Mouse (Mus musculus): Measurements from ENCODE around the gene Pgls. TPM values are rescaled to one million over a fixed set of nuclear protein-coding genes. Genes with fewer than 3 reads are reported as not detected.
A peak's percentile ranks its signal among the peaks of the same experiment; 100 is the strongest.

The Pgls gene
- polyA plus RNA-seq, 1 experiment from 2014 or later: 232 TPM

DNA sequence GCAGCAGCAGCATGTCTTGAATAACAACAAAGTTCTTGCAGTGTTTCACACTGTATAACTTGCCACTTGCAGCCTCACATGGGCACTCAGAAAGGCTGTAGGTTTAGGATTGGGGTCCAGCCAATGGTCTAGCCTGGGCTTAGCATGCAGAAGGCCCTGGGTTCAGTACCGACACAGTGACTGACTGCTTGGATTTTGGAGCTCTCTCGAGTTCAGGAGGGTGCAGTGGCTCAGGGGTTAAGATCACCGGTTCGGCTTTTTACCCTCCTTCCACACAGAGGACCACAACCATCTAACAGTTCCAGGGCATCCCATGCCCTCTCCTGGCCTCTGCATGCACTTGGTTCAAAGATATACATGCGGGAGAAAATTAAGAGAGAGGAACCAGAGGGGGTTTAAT lies 959 bp upstream of the Pgls start:
- H3K4me1 ChIP-seq: peaks cover 43% of the 10 kb centered on the region
- H3K4me2 ChIP-seq: peak overlapping the region; percentile 96
- WGBS: 25% methylated on average over 5 of the region's 5 CpGs
- H3K36me3 ChIP-seq: peaks cover 11% of the 10 kb centered on the region
- H3K27me3 ChIP-seq (replicated peaks): no peaks in the 10 kb centered on the region
- no peak for ATAC-seq (ENCODE audit: low FRiP score)
- H3K9me3 ChIP-seq (replicated peaks): no peaks in the 10 kb centered on the region
- peak overlapping the region; percentile 64 for H3K4me3 ChIP-seq (replicated peaks)
- peak overlapping the region; percentile 99 for H3K9ac ChIP-seq (replicated peaks)
- H3K27ac ChIP-seq (replicated peaks): peak overlapping the region; percentile 98

DNA sequence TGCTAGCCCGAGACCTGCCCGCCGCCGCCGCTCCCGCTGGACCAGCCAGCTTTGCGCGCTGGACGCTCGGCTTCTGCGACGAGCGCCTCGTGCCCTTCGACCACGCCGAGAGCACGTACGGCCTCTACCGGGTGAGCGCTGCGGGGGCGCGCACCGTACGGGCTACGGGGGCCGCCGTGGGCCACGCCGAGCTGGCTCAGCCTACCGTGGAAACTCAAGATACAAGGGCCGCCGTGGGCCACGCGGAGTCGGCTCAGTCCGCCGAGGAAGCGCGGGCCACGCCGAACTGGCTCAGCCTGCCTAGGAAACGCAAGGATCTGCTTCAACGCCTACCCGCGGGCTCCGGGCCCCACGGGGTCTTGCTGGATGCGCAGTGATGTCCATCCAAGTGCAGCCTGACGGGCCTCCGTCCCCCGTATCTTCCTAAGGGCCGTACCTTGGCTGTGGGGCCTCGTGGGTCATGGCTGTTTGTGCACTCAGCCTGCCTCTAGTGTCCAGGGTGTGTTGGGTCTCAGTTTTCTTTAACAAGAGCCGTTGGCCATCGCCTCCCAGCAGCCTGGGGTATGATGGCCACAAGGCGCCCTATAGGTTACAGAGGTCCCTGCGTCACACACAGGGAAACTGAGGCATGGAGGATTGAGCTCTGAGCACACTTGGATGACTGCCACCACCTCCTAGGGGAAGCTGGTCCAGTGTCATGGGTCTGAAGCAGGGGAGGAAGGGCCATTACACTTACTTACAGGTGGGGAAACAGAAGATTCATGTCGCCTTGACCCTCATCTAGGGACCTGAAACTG lies 596 bp downstream of the Pgls start:
- peak overlapping the region; percentile 98 for H3K27ac ChIP-seq (replicated peaks)
- H3K4me1 ChIP-seq: peaks cover 47% of the 10 kb centered on the region
- H3K36me3 ChIP-seq: no peaks in the 10 kb centered on the region
- peak overlapping the region; percentile 64 for H3K4me3 ChIP-seq (replicated peaks)
- H3K9ac ChIP-seq (replicated peaks): peak overlapping the region; percentile 99
- H3K9me3 ChIP-seq (replicated peaks): no peaks in the 10 kb centered on the region
- peak overlapping the region; percentile 96 for H3K4me2 ChIP-seq
- ATAC-seq (ENCODE audit: low FRiP score): peak; percentile 80
- 4% methylated on average over 60 of the region's 60 CpGs for WGBS
- no peaks in the 10 kb centered on the region for H3K27me3 ChIP-seq (replicated peaks)

DNA sequence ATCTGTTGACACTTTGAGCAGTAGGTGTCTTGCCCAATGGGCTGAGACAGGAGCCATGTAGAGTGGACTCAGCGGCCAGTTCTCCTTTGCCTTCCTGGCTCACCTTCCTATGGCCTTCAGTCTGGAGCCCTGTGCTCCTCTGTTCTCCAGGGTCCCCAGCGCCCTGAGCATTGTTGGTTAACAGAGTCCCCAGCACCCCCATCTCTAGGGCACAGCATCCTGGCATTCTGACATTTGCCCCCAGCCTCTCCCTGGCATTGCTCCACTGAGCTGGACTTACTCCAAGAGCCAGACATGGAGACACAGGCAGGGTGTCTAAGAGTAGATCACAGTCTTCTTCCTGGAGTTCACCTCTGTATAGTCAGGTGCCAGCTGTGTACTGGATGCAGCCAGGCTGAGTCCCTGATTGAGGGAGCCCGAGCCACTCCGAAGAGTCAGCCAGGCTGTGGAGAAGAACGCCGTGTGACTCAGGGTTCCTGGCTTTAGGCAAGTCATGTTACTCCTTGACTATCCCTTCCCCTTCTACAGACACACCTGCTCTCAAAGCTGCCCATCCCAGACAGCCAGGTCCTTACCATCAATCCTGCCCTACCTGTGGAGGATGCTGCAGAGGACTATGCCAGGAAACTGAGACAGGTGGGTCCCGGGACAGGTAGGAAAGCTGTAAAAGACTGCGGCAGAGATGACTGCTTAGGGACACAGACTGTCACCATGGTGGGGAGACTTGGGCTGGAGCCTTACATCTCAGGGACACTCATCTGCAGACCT lies 1.8 kb downstream of the Pgls start:
- H3K4me1 ChIP-seq: peaks cover 47% of the 10 kb centered on the region
- WGBS: 95% methylated on average over 8 of the region's 8 CpGs
- ATAC-seq (ENCODE audit: low FRiP score): no peak
- H3K9me3 ChIP-seq (replicated peaks): no peaks in the 10 kb centered on the region
- H3K36me3 ChIP-seq: no peaks in the 10 kb centered on the region; the same call in 1 of the 2 replicates
- H3K9ac ChIP-seq (replicated peaks): peak overlapping the region; percentile 99; the same call in 1 of the 2 replicates
- peak overlapping the region; percentile 64; the same call in 1 of the 2 replicates for H3K4me3 ChIP-seq (replicated peaks)
- H3K27ac ChIP-seq (replicated peaks): no peak overlapping the region
- no peaks in the 10 kb centered on the region for H3K27me3 ChIP-seq (replicated peaks)
- H3K4me2 ChIP-seq: peak overlapping the region; percentile 96; the same call in 1 of the 2 replicates

DNA sequence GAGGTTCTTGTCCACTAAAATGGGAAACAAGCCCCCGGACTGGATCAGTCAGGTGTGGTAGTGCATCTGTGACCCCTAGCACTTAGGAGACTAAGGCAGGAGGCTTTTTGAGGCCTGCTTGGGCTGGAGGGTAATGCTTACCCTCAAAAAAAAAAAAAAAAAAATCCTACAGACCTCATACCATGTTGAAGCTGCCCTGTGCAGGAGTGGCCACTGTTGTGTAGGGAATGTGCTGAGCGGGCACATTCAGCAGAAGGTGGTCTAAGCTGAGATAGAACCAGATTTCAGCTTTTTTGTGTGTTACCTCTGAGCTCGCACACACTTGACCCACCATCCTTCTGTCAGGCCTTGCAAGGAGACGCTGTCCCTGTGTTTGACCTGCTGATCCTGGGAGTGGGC lies 2.3 kb downstream of the Pgls start:
- Histone ChIP-seq H3K9me3 (replicated peaks) (no peaks in the 10 kb centered on the region), H3K27ac (replicated peaks) (no peak overlapping the region), H3K9ac (replicated peaks) (no peak overlapping the region), H3K4me2 (no peak overlapping the region), H3K4me1 (peaks cover 47% of the 10 kb centered on the region), H3K4me3 (replicated peaks) (no peak overlapping the region), H3K27me3 (replicated peaks) (0 out of 2 replicates have a peak, but pooled peaks cover under 1% of the 10 kb centered on the region), H3K36me3 (peaks cover 4% of the 10 kb centered on the region)
- no peak for ATAC-seq (ENCODE audit: low FRiP score)
- 99% methylated on average over 4 of the region's 4 CpGs for WGBS

DNA sequence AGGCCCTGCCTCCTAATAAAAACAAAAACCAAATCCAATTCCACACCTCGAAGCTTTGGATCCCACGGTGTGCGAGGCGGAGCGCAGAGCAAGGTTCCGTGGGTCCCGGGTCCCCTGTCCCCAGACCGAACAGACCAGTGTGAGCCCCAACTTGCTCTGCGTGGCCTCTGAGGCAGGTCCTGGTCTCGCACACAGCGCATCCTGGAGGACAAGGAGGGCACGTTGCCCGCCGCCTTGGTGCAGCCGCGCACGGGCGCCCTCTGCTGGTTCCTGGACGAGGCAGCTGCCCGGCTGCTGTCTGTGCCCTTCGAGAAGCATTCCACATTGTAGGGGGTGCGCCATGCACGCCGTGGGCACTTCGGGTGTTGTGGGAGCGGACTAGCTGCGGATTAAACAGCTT lies 3.9 kb downstream of the Pgls start:
- Histone ChIP-seq H3K4me1 (peaks cover 37% of the 10 kb centered on the region), H3K4me2 (peak overlapping the region; percentile 39), H3K36me3 (peaks cover 6% of the 10 kb centered on the region), H3K27ac (replicated peaks) (no peak overlapping the region), H3K27me3 (replicated peaks) (peaks cover 11% of the 10 kb centered on the region), H3K9ac (replicated peaks) (0 out of 2 replicates have a peak overlapping the region, but pooled peaks have one; percentile 23), H3K9me3 (replicated peaks) (no peaks in the 10 kb centered on the region), H3K4me3 (replicated peaks) (no peak overlapping the region)
- WGBS: 8% methylated on average over 27 of the region's 27 CpGs
- ATAC-seq (ENCODE audit: low FRiP score): peak; percentile 2; the same call in 1 of the 2 replicates

DNA sequence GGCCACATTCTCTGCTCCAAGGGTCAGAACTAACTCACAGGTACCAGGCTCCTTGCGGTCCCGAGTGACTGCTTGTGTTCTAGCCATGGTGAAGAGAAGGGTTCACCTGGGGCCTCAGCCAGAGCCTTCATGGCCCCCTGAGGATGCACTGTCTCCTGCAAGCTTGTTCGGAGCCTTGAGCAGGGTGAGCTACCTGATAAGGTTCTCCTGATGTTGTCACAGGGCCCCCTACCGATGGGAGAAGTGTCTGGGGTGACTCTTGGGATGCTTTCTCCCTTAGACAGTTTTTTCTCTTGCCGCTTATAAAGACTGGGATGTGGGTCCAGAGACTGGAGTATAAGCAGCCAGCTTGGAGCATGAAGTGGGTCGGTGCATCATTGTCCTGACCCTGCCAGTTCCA lies 4.4 kb downstream of the Pgls start:
- peaks cover 33% of the 10 kb centered on the region for H3K4me1 ChIP-seq
- H3K36me3 ChIP-seq: peaks cover 6% of the 10 kb centered on the region
- WGBS: 63% methylated on average over 6 of the region's 6 CpGs
- ATAC-seq (ENCODE audit: low FRiP score): no peak
- no peak overlapping the region for H3K9ac ChIP-seq (replicated peaks)
- no peak overlapping the region for H3K27ac ChIP-seq (replicated peaks)
- H3K27me3 ChIP-seq (replicated peaks): peaks cover 16% of the 10 kb centered on the region
- H3K4me3 ChIP-seq (replicated peaks): no peak overlapping the region
- H3K4me2 ChIP-seq: peak overlapping the region; percentile 39; the same call in 1 of the 2 replicates
- no peaks in the 10 kb centered on the region for H3K9me3 ChIP-seq (replicated peaks)

DNA sequence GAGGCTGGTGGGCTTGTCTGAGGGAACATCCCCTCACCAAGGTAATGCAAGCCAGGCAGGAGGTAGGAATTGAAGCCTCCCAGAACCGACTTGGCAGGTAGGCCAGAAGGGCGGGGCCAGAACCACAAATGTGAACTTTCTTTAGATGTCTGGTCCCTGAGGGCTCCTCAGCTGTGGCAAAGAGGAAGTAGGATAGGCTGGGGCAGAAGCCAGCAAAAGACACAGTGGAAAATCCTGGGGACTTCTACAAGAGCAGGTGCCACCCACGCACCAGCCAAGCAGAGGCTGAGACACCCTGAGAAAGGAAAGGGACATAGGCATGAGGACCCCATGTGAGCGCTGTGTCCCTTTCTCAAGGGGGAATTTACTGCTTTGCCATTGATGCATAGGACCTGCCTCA lies 4.8 kb downstream of the Pgls start:
- peaks cover 20% of the 10 kb centered on the region for H3K27me3 ChIP-seq (replicated peaks)
- H3K9ac ChIP-seq (replicated peaks): no peak overlapping the region
- peaks cover 6% of the 10 kb centered on the region for H3K36me3 ChIP-seq
- WGBS: 83% methylated on average over 4 of the region's 4 CpGs
- no peak overlapping the region for H3K4me2 ChIP-seq
- no peak overlapping the region for H3K27ac ChIP-seq (replicated peaks)
- no peaks in the 10 kb centered on the region for H3K9me3 ChIP-seq (replicated peaks)
- ATAC-seq (ENCODE audit: low FRiP score): no peak
- H3K4me3 ChIP-seq (replicated peaks): no peak overlapping the region
- peaks cover 33% of the 10 kb centered on the region for H3K4me1 ChIP-seq

DNA sequence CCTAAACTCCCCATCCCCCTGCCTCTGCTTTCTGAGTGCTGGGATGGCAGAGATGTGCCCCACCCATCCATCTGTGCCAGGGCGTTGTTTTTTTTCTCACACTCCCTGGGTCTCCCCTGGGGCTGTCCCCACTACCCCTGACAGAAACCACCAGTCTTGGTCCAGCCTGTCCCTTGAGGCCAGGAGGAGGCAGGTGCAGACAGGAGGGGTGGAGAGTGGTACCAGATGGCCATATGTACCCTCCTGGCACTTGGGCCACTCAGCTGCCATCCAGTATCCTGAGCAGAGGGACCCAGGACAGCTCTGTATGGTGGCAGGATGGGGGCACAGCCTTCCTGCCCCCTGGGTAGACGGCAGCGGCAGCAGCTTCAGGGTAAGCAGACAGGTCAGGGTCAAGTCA lies 5.5 kb downstream of the Pgls start, which contains the start of gene Fam129c:
Gene Fam129c (plus strand): TSS at position 198 of the 400 bp plus-strand sequence.
- Histone ChIP-seq H3K9me3 (replicated peaks) (no peaks in the 10 kb centered on the region), H3K36me3 (peaks cover 6% of the 10 kb centered on the region), H3K4me3 (replicated peaks) (no peak within 1 kb of the TSS), H3K9ac (replicated peaks) (no peak within 1 kb of the TSS), H3K27ac (replicated peaks) (no peak within 1 kb of the TSS), H3K4me2 (no peak within 1 kb of the TSS), H3K27me3 (replicated peaks) (peaks cover 26% of the 10 kb centered on the region), H3K4me1 (peaks cover 39% of the 10 kb centered on the region)
- no peak for ATAC-seq (ENCODE audit: low FRiP score)
- WGBS: 66% methylated on average over 3 of the region's 3 CpGs

DNA sequence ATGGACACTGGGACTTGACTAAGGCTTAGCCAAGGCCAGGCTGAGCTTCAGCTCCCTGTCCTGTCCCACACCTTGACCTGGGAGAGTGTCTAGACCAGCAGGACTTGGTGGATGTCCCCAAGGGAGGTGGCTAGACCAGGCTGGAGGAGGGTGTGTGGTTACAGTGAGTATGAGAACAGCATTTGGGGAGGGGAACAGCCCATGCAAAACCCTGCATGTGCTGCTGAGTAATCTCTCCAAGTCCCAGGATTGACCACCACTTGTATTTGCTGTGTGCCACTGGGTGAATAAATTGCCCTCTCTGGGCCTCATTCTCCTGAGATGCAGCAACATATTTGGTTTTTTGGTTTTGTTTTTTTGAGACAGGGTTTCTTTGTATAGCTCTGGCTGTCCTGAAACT lies 6.4 kb downstream of the Pgls start:
- H3K4me2 ChIP-seq: no peak overlapping the region
- no peak for ATAC-seq (ENCODE audit: low FRiP score)
- H3K27me3 ChIP-seq (replicated peaks): peaks cover 35% of the 10 kb centered on the region
- no peak overlapping the region for H3K9ac ChIP-seq (replicated peaks)
- no peak overlapping the region for H3K27ac ChIP-seq (replicated peaks)
- no peaks in the 10 kb centered on the region for H3K9me3 ChIP-seq (replicated peaks)
- H3K36me3 ChIP-seq: peaks cover 6% of the 10 kb centered on the region
- no peak overlapping the region for H3K4me3 ChIP-seq (replicated peaks)
- peaks cover 39% of the 10 kb centered on the region for H3K4me1 ChIP-seq

DNA sequence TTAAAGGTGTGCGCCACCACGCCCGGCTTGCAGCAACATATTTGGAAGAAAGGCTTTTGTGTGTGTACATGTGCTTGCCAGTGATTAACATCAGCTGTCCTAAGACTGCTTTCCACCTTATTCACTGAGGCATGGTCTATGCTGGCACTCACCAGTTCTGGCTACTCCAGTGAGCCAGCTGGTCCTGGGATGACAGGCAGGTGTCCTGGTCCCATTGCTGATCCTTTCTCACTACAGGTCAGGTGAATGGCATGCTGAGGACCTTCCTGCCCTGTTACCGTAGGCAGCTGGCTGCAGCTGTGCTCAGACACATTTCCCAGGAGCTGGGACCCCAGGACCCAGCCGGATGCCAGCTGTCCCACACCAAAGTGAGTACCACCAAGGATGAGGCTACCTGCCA lies 6.9 kb downstream of the Pgls start:
- Histone ChIP-seq H3K9ac (replicated peaks) (no peak overlapping the region), H3K27me3 (replicated peaks) (peaks cover 40% of the 10 kb centered on the region), H3K36me3 (peaks cover 6% of the 10 kb centered on the region), H3K27ac (replicated peaks) (no peak overlapping the region), H3K9me3 (replicated peaks) (no peaks in the 10 kb centered on the region), H3K4me2 (no peak overlapping the region), H3K4me3 (replicated peaks) (no peak overlapping the region), H3K4me1 (peaks cover 35% of the 10 kb centered on the region)
- WGBS: 94% methylated on average over 5 of the region's 5 CpGs
- ATAC-seq (ENCODE audit: low FRiP score): no peak

DNA sequence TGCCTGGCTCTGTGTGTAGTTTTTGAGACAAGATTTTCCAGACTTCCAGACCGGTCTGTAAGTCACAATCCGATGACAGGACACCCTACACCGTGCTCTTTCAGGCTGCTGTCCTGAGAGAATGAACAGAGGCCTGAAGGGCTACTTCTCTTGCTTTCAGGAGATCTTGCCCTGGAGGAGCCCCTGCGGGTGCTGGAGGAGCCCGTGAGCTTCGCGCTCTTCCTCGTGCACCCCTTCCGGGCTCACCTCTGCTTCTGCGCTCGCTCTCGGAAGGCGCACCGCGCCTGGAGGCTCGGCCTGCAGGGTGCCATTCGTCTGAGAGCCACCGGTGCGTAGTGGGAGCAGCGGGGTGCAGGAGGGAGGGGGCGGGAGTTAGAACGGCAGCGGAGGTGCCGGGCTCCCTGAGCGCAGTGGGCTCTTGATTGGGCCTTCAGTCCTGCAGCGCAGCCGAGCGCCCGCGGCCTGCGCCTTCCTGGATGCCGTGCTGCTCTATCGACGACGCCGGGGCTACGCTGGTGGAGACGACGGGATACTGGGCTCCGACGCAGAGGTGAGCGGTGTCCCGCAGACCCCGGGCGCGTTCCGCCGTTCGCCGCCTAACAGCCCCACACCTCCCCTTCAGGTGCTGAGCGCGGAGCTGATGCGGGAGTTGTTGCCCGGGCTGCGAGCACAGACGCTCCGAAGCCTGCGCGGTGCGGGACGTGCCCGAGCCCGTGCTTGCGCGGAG lies 10.1 kb downstream of the Pgls start:
- Histone ChIP-seq H3K36me3 (peaks cover 14% of the 10 kb centered on the region), H3K4me3 (replicated peaks) (peak overlapping the region; percentile 42), H3K9ac (replicated peaks) (peak overlapping the region; percentile 43), H3K27me3 (replicated peaks) (peaks cover 44% of the 10 kb centered on the region), H3K9me3 (replicated peaks) (no peaks in the 10 kb centered on the region), H3K4me1 (peaks cover 16% of the 10 kb centered on the region), H3K4me2 (peak overlapping the region; percentile 60), H3K27ac (replicated peaks) (peak overlapping the region; percentile 71)
- WGBS: 3% methylated on average over 65 of the region's 65 CpGs
- peak; percentile 71 for ATAC-seq (ENCODE audit: low FRiP score)

Measured in neural tube, embryonic 15.5 days (tissue).